Mouse (Mus musculus) embryo, embryonic 11 days (tissue): ENCODE data around the gene Nub1.
"Not testable (repeated sequence)": the region's sequence is repeated elsewhere in the genome, so short reads cannot be mapped to it uniquely, and the experiment has no call there.

ENCODE experiments used
- DNase-seq: peaks from one replicate; pipeline ENCODE4 v3.0.0-alpha.2; 2015

Gene Nub1

DNA sequence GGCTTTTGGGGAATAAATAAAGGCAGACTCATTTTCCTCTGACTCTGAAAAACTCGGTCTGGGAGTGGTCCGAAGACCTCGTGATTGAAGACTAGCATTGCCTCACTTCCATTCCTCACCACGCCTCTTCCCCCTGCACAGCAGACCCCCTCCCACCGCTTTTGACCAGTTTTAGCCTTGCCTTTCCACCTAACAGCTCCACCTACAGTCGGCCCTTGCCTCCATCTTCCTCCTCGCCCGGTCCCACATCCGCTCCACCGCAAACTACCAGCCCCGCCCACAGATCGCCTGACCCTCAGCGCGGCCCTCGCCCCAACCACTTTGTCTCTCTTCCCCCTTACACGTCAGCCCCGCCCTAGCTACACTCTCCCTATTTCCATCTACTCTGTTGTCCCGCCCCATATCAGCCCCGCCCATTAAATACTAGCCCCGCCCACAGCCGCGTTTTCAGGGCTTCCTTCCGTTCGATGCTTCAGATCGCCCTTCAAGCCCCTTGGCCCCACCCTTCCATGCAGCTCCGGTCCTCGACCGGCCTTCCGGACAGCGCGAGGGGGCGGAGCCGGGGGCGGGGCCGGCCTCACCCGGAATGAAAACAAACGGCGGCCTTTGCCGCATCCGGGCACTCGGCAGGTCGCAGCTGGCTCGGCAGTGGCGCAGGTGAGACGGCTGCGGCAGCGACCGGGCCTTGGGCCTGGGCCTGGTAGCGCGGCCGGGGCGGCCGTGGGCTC, at the start of gene Nub1:
Gene Nub1 (plus strand): TSS at position 167 of the 728 bp plus-strand sequence.
- peak; percentile 98 for DNase-seq

DNA sequence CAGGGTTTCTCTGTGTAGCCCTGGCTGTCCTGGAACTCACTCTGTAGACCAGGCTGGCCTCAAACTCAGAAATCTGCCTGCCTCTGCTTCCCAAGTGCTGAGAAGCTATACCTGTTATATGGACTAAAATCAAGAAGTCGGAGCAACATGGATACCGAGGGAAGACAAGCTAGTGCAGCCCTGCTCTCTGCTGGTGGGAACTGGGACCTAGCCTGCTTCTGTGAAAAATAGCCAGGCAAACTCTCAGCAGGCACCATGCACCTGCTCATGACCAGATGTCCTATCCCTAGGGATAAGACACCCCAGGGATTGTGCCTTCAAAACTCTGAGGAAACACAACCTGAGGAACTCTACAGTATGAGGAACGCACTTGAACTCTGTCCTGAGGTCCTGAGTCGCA, 48.3 kb upstream of the Nub1 start:
- DNase-seq: no peak

GRCm38 (mm10) chr5:24638131-24638530, 47.2 kb upstream of the Nub1 start:
- no peak for DNase-seq

- no peak for DNase-seq
Measured at GRCm38 (mm10) chr5:24639081-24639480, 46.3 kb upstream of the Nub1 start.

GRCm38 (mm10) chr5:24645454-24645853, 39.9 kb upstream of the Nub1 start:
- DNase-seq: no peak

DNA sequence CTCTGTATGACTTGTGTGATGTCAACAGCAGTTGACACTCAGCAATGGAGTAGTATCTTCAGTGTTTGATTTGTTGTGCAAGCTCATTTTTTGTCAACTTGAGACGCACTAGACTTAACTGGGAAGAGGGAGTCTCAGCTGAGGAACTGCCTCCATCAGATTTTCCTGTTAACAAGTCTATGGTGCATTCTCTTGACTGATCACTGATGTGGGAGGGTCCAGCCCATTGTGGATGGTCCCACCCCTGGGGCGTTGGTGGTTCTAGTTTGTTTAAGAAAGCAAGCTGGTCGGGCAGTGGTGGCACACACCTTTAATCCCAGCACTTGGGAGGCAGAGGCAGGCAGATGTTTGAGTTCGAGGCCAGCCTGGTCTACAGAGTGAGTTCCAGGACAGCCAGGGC, 36.1 kb upstream of the Nub1 start:
- no peak for DNase-seq

DNA sequence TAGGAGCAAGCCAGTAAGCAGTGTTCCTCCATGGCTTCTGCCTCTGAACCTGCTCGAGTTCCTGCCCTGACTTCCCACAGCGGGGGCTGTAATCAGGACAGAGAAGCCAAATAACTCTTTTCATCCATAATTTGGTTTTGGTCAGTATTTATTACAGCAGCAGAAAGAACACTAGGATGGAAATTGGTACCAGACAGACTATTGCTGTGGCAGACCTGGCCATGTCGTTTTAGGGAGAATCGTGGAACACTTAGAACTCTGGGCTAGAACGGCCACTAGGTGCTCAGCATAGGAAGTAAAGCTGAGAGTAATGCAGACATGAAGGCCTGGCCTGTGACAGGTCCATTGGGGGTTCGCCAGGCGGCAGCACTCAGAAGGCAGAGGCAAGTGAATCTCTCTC, 35.6 kb upstream of the Nub1 start:
- no peak for DNase-seq

- DNase-seq: no peak
Measured at GRCm38 (mm10) chr5:24651356-24651755, 34.0 kb upstream of the Nub1 start.

DNA sequence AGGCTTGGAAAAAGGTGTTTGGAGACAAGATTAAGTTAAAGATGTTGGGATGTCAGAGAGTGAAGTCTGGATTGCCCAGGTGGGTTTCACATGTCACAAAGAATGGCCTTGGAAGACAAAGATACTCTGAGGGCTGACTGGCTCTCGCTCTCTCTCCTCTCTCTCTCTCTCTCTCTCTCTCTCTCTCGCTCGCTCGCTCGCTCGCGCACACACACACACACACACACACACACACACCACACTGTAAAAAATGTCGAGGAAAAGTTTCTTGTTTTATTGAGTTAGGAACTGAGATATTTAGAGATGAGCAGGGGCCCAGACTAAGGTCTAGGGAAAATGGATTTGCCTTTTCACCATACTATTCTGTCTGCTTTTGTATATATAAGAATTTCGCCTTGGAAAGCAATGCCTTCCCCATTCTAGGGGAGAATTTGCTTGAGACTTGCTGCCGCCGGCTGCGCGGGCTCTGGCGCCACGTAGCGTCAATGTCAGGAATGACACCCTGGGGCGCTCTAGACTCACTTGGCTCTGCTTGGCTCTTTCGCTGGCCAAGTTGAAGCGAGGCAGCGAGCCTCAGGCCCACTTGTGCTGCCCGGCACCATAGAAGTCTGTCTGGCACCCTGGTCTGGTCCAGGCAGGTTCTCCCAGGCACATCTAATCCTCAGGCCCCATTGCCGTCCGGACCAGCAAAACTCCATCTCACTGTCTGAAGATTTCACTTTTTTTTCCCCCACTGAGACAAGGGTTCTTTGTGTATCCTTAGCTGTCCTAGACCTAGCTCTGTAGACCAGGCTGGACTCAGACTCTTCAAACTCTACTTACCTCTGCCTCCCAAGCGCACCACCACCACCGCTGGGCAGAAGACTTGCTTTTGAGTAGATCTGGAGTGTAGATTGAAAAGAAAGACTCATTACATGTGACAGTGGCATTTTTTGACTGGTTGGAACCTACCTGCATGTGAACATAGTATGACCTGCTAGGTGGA, 33.3 kb upstream of the Nub1 start:
- peak; percentile 87 for DNase-seq

DNA sequence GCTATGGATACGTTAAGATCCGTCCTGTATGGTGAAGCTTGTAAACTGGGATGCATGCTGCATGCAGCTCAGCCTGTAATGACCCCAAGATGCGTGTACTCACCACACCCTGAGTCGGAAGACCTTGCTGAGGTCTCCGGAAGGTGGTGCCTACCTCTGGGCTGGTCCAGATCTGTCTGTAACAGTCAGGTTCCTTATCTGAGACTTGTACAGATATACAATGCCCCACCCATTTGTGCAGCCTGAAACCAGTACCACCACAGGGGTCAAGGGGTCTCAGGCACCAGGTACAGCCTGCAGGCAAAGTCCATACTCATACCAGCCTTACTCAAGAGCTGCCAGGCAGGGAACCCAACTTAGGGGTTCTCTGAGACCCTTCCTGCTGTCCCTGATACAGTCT, 32.6 kb upstream of the Nub1 start:
- no peak for DNase-seq

GRCm38 (mm10) chr5:24654491-24654890, 30.8 kb upstream of the Nub1 start:
- DNase-seq: no peak

- no peak for DNase-seq
Measured at GRCm38 (mm10) chr5:24657113-24657512, 28.2 kb upstream of the Nub1 start.

DNA sequence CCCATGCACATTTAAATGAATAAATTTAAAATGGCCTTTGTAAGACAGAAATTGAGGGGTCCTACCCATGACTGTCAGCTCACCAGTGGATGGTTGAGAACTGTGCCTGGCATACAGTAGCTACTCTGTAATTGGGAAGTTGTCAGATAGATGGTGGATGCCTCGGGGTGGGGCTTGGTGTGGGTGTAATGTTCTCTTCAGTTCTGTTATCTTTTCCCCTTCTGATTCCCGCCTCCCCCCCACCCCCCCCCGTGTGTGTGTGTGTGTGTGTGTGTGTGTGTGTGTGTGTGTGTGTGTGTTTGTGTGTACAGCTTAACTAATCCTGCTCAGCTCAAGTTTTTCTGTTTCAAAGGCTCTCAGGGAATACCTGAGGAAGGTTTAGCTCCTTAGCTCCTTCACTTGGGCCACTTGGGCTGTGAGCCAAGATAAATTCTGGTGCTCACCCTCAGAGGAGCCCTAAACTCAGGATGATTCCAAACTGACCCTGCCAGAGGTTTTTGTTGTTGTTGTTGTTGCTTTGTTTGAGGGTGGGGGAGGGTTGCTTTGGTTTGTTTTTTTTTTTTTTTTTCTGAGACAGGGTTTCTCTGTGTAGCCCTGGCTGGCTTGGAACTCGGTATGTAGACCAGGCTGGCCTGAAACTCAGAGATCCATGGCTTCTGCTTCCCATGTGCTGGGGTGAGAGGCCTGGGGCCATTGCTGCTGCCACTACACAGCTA, 25.5 kb upstream of the Nub1 start:
- no peak for DNase-seq

DNA sequence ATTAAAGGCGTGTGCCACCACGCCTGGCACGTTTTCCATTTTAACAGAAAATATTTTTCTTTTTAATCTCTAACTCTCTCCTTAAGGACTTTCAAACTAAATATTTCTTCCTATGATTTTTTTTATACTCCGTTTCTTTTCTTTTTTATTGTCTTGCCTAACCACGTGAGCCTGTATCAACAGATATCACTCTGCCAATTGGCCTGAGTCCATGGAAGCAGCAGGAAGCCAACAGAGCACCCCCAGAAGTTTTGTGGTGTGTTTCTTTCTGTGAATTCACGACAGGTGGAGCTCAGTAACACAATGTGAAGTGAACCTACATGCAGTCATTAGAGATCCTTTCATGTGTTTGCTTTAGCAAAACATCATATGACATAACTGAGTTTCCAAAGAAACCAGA, 23.9 kb upstream of the Nub1 start:
- no peak for DNase-seq

- peak; percentile 82 for DNase-seq
Measured at GRCm38 (mm10) chr5:24674238-24674637, 11.1 kb upstream of the Nub1 start.

GRCm38 (mm10) chr5:24681436-24681835, 3.9 kb upstream of the Nub1 start:
- DNase-seq: no peak

GRCm38 (mm10) chr5:24684578-24685365, 560 bp upstream of the Nub1 start:
- peak; percentile 44 for DNase-seq

- DNase-seq: no peak
Measured at GRCm38 (mm10) chr5:24686176-24686575, 844 bp downstream of the Nub1 start.

- DNase-seq: not testable (repeated sequence)
Measured at GRCm38 (mm10) chr5:24686671-24687420, 1.5 kb downstream of the Nub1 start.

GRCm38 (mm10) chr5:24687696-24688095, 2.4 kb downstream of the Nub1 start:
- no peak for DNase-seq

- DNase-seq: no peak
Measured at GRCm38 (mm10) chr5:24696704-24697103, 11.4 kb downstream of the Nub1 start.

- no peak for DNase-seq
Measured at GRCm38 (mm10) chr5:24701271-24701670, 15.9 kb downstream of the Nub1 start.
